Mouse (Mus musculus) retina, embryonic 14.5 days (tissue): ENCODE results near the gene Utp6.
"Not testable (repeated sequence)": the region's sequence is repeated elsewhere in the genome, so short reads cannot be mapped to it uniquely, and the experiment has no call there.

Experiments used
- DNase-seq: peaks from one replicate; pipeline ENCODE4 v3.0.0-alpha.2; 2015; ENCODE audit warnings: low spot score

Utp6 gene

GRCm38 (mm10) chr11:79962125-79962876 is at the start of gene Utp6:
Gene Utp6 (minus strand): TSS chr11:79962390.
- DNase-seq: peak; percentile 100

- no peak for DNase-seq
These were observed 32.2 kb upstream of the Utp6 start for GRCm38 (mm10) chr11:79994271-79994988.

- DNase-seq: peak; percentile 35
These were observed 31.4 kb upstream of the Utp6 start for GRCm38 (mm10) chr11:79993356-79994270.

- peak; percentile 98 for DNase-seq
These were observed 30.6 kb upstream of the Utp6 start, which contains the start of gene Suz12 for GRCm38 (mm10) chr11:79992592-79993355. Gene Suz12 (plus strand): TSS chr11:79993106.

- DNase-seq: no peak
These were observed 29.9 kb upstream of the Utp6 start for GRCm38 (mm10) chr11:79992035-79992591.

GRCm38 (mm10) chr11:79991600-79991999 is 29.4 kb upstream of the Utp6 start:
- no peak for DNase-seq

GRCm38 (mm10) chr11:79990120-79990519 is 27.9 kb upstream of the Utp6 start:
- no peak for DNase-seq

- DNase-seq: no peak
These were observed 25.7 kb upstream of the Utp6 start for GRCm38 (mm10) chr11:79987896-79988295.

- no peak for DNase-seq
These were observed 24.7 kb upstream of the Utp6 start for GRCm38 (mm10) chr11:79986886-79987285.

GRCm38 (mm10) chr11:79977747-79978146 is 15.6 kb upstream of the Utp6 start:
- not testable (repeated sequence) for DNase-seq

GRCm38 (mm10) chr11:79977061-79977460 is 14.9 kb upstream of the Utp6 start:
- DNase-seq: not testable (repeated sequence)

GRCm38 (mm10) chr11:79976645-79977044 is 14.5 kb upstream of the Utp6 start:
- DNase-seq: not testable (repeated sequence)

GRCm38 (mm10) chr11:79976222-79976621 is 14.0 kb upstream of the Utp6 start:
- DNase-seq: no peak

GRCm38 (mm10) chr11:79975377-79975776 is 13.2 kb upstream of the Utp6 start:
- DNase-seq: no peak

- DNase-seq: peak; percentile 69
These were observed 11.7 kb upstream of the Utp6 start for GRCm38 (mm10) chr11:79973626-79974476.

- DNase-seq: no peak
These were observed 10.9 kb upstream of the Utp6 start for GRCm38 (mm10) chr11:79973133-79973532.

- no peak for DNase-seq
These were observed 5.6 kb upstream of the Utp6 start for GRCm38 (mm10) chr11:79967752-79968151.

GRCm38 (mm10) chr11:79965896-79966295 is 3.7 kb upstream of the Utp6 start:
- no peak for DNase-seq

GRCm38 (mm10) chr11:79963212-79963974 is 1.2 kb upstream of the Utp6 start:
- no peak for DNase-seq

- DNase-seq: no peak
These were observed 640 bp upstream of the Utp6 start for GRCm38 (mm10) chr11:79962877-79963183.
